ENCODE assay signal across 8 mouse cellular contexts in the genomic region with DNA sequence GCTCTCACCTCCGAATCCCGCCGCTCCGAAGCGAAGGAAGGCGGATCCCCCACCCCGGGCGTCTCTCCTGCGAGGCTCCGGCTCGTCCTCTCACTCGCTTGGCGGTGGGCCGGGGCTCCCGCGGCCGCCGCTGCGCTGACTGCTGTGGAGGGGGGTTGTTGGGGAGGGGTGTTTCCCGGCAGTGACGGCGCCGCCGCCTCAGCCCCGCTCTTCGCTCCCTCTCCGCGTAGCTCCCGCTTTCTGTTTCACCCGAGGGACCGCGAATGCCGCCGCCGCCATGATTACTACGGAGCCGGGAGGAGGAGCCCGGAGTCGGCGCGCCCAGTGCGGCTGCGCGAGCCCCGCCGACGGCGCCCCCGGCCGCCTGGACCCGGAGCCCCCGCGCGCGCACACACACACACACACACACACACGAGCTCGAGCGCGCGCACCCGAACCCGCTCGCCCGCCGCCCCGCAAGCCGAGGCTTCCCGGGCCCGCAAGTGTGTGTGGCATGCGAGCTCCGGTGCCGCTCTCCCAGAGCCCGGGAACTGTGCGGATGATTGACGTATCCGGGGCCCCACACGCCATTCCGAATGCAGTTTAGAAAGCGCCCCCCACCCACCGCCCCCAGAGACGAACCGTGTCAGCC. TPM values are rescaled to one million over a fixed set of nuclear protein-coding genes. Genes with fewer than 3 reads are reported as not detected.
A peak's percentile ranks its signal among the peaks of the same experiment; 100 is the strongest.
DNase-seq lines count a peak whose midpoint lies in the region; ATAC-seq and TF ChIP-seq lines count a peak whose summit lies in the region.

A gene (minus strand): TSS at position 294 of the 631 bp plus-strand sequence.

- DNase-seq in T-cell, adult 2 months (ENCODE audit: low spot score): peak; percentile 86
- DNase-seq in cerebellum, postnatal 14 days: peak; percentile 88
- peak; percentile 88 for DNase-seq in gastrocnemius, adult 2 months
- DNase-seq in left cerebral cortex, adult 18-20 months (ENCODE audit: low spot score in 2 of 2): peak; percentile 77 to 88
- peak; percentile 90 to 93 for DNase-seq in lung, postnatal 4 days
- DNase-seq in retina, postnatal 1 day: peak; percentile 93
- DNase-seq in urinary bladder, adult 18-20 months (ENCODE audit: low spot score in 2 of 2): peak; percentile 77 to 84

- peaks cover 7% of the 10 kb centered on the region for H3K4me1 ChIP-seq in hindbrain, embryonic 16.5 days (ENCODE audit: control insufficient read depth, insufficient read depth, low read depth, low read length)

- H3K9me3 ChIP-seq in hindbrain, embryonic 16.5 days (ENCODE audit: control insufficient read depth, low read length): no peaks in the 10 kb centered on the region

- H3K36me3 ChIP-seq in hindbrain, embryonic 16.5 days (ENCODE audit: control insufficient read depth, insufficient read depth, low read length): no peaks in the 10 kb centered on the region

- intact Hi-C loops in gastrocnemius, adult 2 months (cut with DNase I): loop anchor here (5.0 kb wide), 1 partner anchor 108 kb away; no protein-coding TSS in a partner anchor

- no peaks in the 10 kb centered on the region for H3K27me3 ChIP-seq in hindbrain, embryonic 16.5 days (replicated peaks; ENCODE audit: control insufficient read depth, insufficient read depth, low read length)

- WGBS in hindbrain, embryonic 16.5 days: under 1% methylated on average over 68 of the region's 82 CpGs

- no peak for TF ChIP-seq CTCF in gastrocnemius, adult 2 months (IDR thresholded peaks at IDR 0.05)

- H3K9ac ChIP-seq in hindbrain, embryonic 16.5 days (ENCODE audit: low read depth, low read length): peak within 1 kb of the TSS; percentile 96

- ATAC-seq in hindbrain, embryonic 16.5 days: peak; percentile 95

- peak within 1 kb of the TSS; percentile 91 for H3K27ac ChIP-seq in gastrocnemius, adult 2 months
- peak within 1 kb of the TSS; percentile 92 for H3K27ac ChIP-seq in hindbrain, embryonic 16.5 days (ENCODE audit: low read depth, low read length)

- peak within 1 kb of the TSS; percentile 92 for H3K4me3 ChIP-seq in gastrocnemius, adult 2 months
- peak within 1 kb of the TSS; percentile 97 for H3K4me3 ChIP-seq in hindbrain, embryonic 16.5 days (ENCODE audit: low read length)

- H3K4me2 ChIP-seq in hindbrain, embryonic 16.5 days (ENCODE audit: low read length): peak within 1 kb of the TSS; percentile 74

RNA-seq across cellular contexts. Expression of the gene that starts here (rescaled TPM):
- 1 to 10 TPM; 7.5 to 8.5 TPM for total RNA-seq in gastrocnemius, adult 2 months (2021)
- 46.2 and 57.1 TPM in 2 replicates for polyA plus RNA-seq in hindbrain, embryonic 16.5 days (2015; fragmentation: Nextera tagmentation; extraction: Ambion mirVana)
- 10 to 100 TPM; 49.8 to 57.5 TPM for total RNA-seq in left cerebral cortex, adult 18-20 months (2021)

Comparison
In these comparisons a context has a peak if more than half of its experiments do, and no peak if none do; other contexts are left out.
1. Peak in every context shown above with its lines: DNase-seq, ATAC-seq, H3K4me3 ChIP-seq and H3K27ac ChIP-seq.
2. RNA of the gene that starts here (total RNA-seq): 49.8 to 57.5 TPM in left cerebral cortex, adult 18-20 months; 7.5 to 8.5 TPM in gastrocnemius, adult 2 months; every median in the first group is over 4 times any median in the second.